Mouse (Mus musculus) embryonic facial prominence, embryonic 11.5 days (tissue): ENCODE results near the gene Marcks. TPM values are rescaled to one million over a fixed set of nuclear protein-coding genes. Genes with fewer than 3 reads are reported as not detected.

ENCODE experiments used
- ATAC-seq: fragments of 200-750 bp; cut with Nextera tagmentation; replicated peaks from 2 replicates; pipeline ENCODE4 v1.8.0; 2017; ENCODE audit warnings: low read depth; ENCODE audit not compliant: insufficient number of reproducible peaks, low FRiP score, low TSS enrichment
- DNase-seq: peaks from one replicate; pipeline ENCODE4 v3.0.0-alpha.2; 2015; ENCODE audit warnings: low spot score
- H3K27ac ChIP-seq: fragments of 300-500 bp; sonication (generic); replicated peaks from 2 replicates; pipeline ENCODE4 v1.5.1; 2014; ENCODE audit warnings: mild to moderate bottlenecking, low read depth, low read length, control low read depth
- H3K27me3 ChIP-seq: fragments of 300-500 bp; sonication (generic); 2 replicates; pipeline ENCODE4 v1.6.1; 2014; ENCODE audit warnings: mild to moderate bottlenecking, low read length, moderate library complexity, mixed read lengths; ENCODE audit not compliant: control insufficient read depth, insufficient read depth
- H3K36me3 ChIP-seq: fragments of 300-500 bp; sonication (generic); replicated peaks from 2 replicates; pipeline ENCODE4 v1.6.1; 2014; ENCODE audit warnings: low read depth, mild to moderate bottlenecking, low read length, moderate library complexity, mixed read lengths; ENCODE audit not compliant: control insufficient read depth, insufficient read depth
- H3K4me1 ChIP-seq: fragments of 300-500 bp; sonication (generic); 2 replicates; pipeline ENCODE4 v1.6.1; 2014; ENCODE audit warnings: low read length, mixed read lengths; ENCODE audit not compliant: control insufficient read depth, insufficient read depth
- H3K4me2 ChIP-seq: fragments of 300-500 bp; sonication (generic); 2 replicates; pipeline ENCODE4 v1.6.1; 2014; ENCODE audit warnings: low read depth, mild to moderate bottlenecking, control low read depth, low read length, moderate library complexity
- H3K4me3 ChIP-seq: fragments of 300-500 bp; sonication (generic); 2 replicates; pipeline ENCODE4 v1.5.1; 2014; ENCODE audit warnings: low read depth, low read length, control low read depth
- H3K9ac ChIP-seq: fragments of 300-500 bp; sonication (generic); replicated peaks from 2 replicates; pipeline ENCODE4 v1.6.1; 2014; ENCODE audit warnings: mild to moderate bottlenecking, control low read depth, low read length
- H3K9me3 ChIP-seq: fragments of 300-500 bp; sonication (generic); replicated peaks from 2 replicates; pipeline ENCODE4 v1.6.1; 2016; ENCODE audit warnings: mild to moderate bottlenecking, low read length, inconsistent platforms, mixed read lengths; ENCODE audit not compliant: control insufficient read depth
- WGBS: fragments of 180-500 bp; shearing (Covaris S2); extraction: QIAGEN DNeasy Blood & Tissue Kit; methylation state at CpG from one replicate; pipeline ENCODE4 v1.1.7; 2014; 5-methylcytosine and 5-hydroxymethylcytosine counted together
- polyA plus RNA-seq: library from polyadenylated mRNA; unstranded; fragments of >200 nt; fragmentation: Nextera tagmentation; extraction: Ambion mirVana; gene quantifications from 2 replicates; pipeline ENCODE4 v1.2.1, GENCODE M21; 2014

Marcks gene
- polyA plus RNA-seq, 1 experiment from 2014 or later = 341 TPM

GRCm38 (mm10) chr10:37139443-37140165, 884 bp upstream of the Marcks start:
- Histone ChIP-seq H3K36me3 (peaks cover 8% of the 10 kb centered on the region), H3K4me2 (peak overlapping the region; percentile 75), H3K27me3 (no peaks in the 10 kb centered on the region), H3K4me3 (peak overlapping the region; percentile 99), H3K27ac (peak overlapping the region; percentile 99), H3K9me3 (no peaks in the 10 kb centered on the region), H3K4me1 (no peaks in the 10 kb centered on the region), H3K9ac (peak overlapping the region; percentile 99)
- WGBS = 0% methylated on average over 26 of the region's 26 CpGs
- no peak for ATAC-seq
- DNase-seq = peak; percentile 67

- peak overlapping the region; percentile 99 for H3K27ac ChIP-seq
- no peak overlapping the region for H3K4me2 ChIP-seq
- no peaks in the 10 kb centered on the region for H3K4me1 ChIP-seq
- ATAC-seq = no peak
- H3K36me3 ChIP-seq = peaks cover 8% of the 10 kb centered on the region
- no peaks in the 10 kb centered on the region for H3K9me3 ChIP-seq
- WGBS = under 1% methylated on average over 26 of the region's 26 CpGs
- no peaks in the 10 kb centered on the region for H3K27me3 ChIP-seq
- no peak for DNase-seq
- H3K9ac ChIP-seq = peak overlapping the region; percentile 99
- H3K4me3 ChIP-seq = peak overlapping the region; percentile 99
These were observed 399 bp downstream of the Marcks start for GRCm38 (mm10) chr10:37138311-37138731.

- 0% methylated on average over 24 of the region's 24 CpGs for WGBS
These were observed 999 bp downstream of the Marcks start for GRCm38 (mm10) chr10:37137531-37138310.

GRCm38 (mm10) chr10:37136981-37137518, 1.7 kb downstream of the Marcks start:
- ATAC-seq (peak; percentile 41), DNase-seq (peak; percentile 90)
- Histone ChIP-seq H3K4me1 (no peaks in the 10 kb centered on the region), H3K9ac (peak overlapping the region; percentile 99), H3K27me3 (no peaks in the 10 kb centered on the region), H3K36me3 (peaks cover 8% of the 10 kb centered on the region), H3K27ac (peak overlapping the region; percentile 99), H3K9me3 (no peaks in the 10 kb centered on the region), H3K4me3 (peak overlapping the region; percentile 99), H3K4me2 (peak overlapping the region; percentile 70)
- under 1% methylated on average over 46 of the region's 49 CpGs for WGBS

More at GRCm38 (mm10) chr10:37137531-37138310, 999 bp downstream of the Marcks start:
- H3K27me3 ChIP-seq = no peaks in the 10 kb centered on the region
- peak overlapping the region; percentile 99 for H3K4me3 ChIP-seq
- no peaks in the 10 kb centered on the region for H3K4me1 ChIP-seq
- H3K9me3 ChIP-seq = no peaks in the 10 kb centered on the region
- no peak for ATAC-seq
- H3K4me2 ChIP-seq = 0 out of 2 replicates have a peak overlapping the region, but pooled peaks have one; percentile 13
- peak; percentile 70 for DNase-seq
- H3K27ac ChIP-seq = peak overlapping the region; percentile 99
- peak overlapping the region; percentile 99 for H3K9ac ChIP-seq
- peaks cover 8% of the 10 kb centered on the region for H3K36me3 ChIP-seq

GRCm38 (mm10) chr10:37135951-37136751, 2.6 kb downstream of the Marcks start:
- peak overlapping the region; percentile 99 for H3K4me3 ChIP-seq
- WGBS = under 1% methylated on average over 83 of the region's 99 CpGs
- DNase-seq = peak; percentile 65
- H3K27me3 ChIP-seq = no peaks in the 10 kb centered on the region
- H3K27ac ChIP-seq = peak overlapping the region; percentile 99
- H3K36me3 ChIP-seq = peaks cover 8% of the 10 kb centered on the region
- no peaks in the 10 kb centered on the region for H3K4me1 ChIP-seq
- H3K9ac ChIP-seq = peak overlapping the region; percentile 99
- peak overlapping the region; percentile 70 for H3K4me2 ChIP-seq
- H3K9me3 ChIP-seq = no peaks in the 10 kb centered on the region
- ATAC-seq = no peak

- H3K36me3 ChIP-seq = peaks cover 8% of the 10 kb centered on the region
- no peak for ATAC-seq
- H3K4me2 ChIP-seq = peak overlapping the region; percentile 19; the same call in 1 of the 2 replicates
- H3K9ac ChIP-seq = no peak overlapping the region
- 84% methylated on average over 4 of the region's 4 CpGs for WGBS
- H3K4me3 ChIP-seq = peak overlapping the region; percentile 29; the same call in 1 of the 2 replicates
- no peaks in the 10 kb centered on the region for H3K4me1 ChIP-seq
- no peak overlapping the region for H3K27ac ChIP-seq
- H3K27me3 ChIP-seq = no peaks in the 10 kb centered on the region
- DNase-seq = no peak
- no peaks in the 10 kb centered on the region for H3K9me3 ChIP-seq
These were observed 4.6 kb downstream of the Marcks start for GRCm38 (mm10) chr10:37133876-37134708.

- Histone ChIP-seq H3K27ac (no peak overlapping the region), H3K4me3 (no peak overlapping the region), H3K27me3 (no peaks in the 10 kb centered on the region), H3K4me2 (no peak overlapping the region), H3K9me3 (no peaks in the 10 kb centered on the region), H3K36me3 (peaks cover 8% of the 10 kb centered on the region), H3K9ac (no peak overlapping the region), H3K4me1 (no peaks in the 10 kb centered on the region)
- no peak for DNase-seq
- 92% methylated on average over 4 of the region's 4 CpGs for WGBS
- no peak for ATAC-seq
These were observed 6.0 kb downstream of the Marcks start for GRCm38 (mm10) chr10:37132671-37133070.
